Mouse (Mus musculus) lung, postnatal 14 days (tissue): Measurements from ENCODE around the gene Palm.

Experiments
- DNase-seq: peaks from one replicate; pipeline ENCODE4 v3.0.0; 2021

Gene Palm

GRCm38 (mm10) chr10:79832026-79832785 lies 38.8 kb downstream of the Palm start:
- DNase-seq: no peak

GRCm38 (mm10) chr10:79832786-79833181 lies 39.4 kb downstream of the Palm start:
- DNase-seq: no peak

GRCm38 (mm10) chr10:79834769-79835398 lies 41.5 kb downstream of the Palm start:
- peak; percentile 88 for DNase-seq

- DNase-seq: no peak
Measured at GRCm38 (mm10) chr10:79836918-79837317, 43.5 kb downstream of the Palm start.

- no peak for DNase-seq
Measured at GRCm38 (mm10) chr10:79838151-79838550, 44.8 kb downstream of the Palm start.

GRCm38 (mm10) chr10:79840091-79840490 lies 46.7 kb downstream of the Palm start:
- no peak for DNase-seq

- DNase-seq: peak; percentile 74
Measured at GRCm38 (mm10) chr10:79840644-79841551, 47.5 kb downstream of the Palm start.

- DNase-seq: no peak
Measured at GRCm38 (mm10) chr10:79842322-79842721, 49.0 kb downstream of the Palm start.

GRCm38 (mm10) chr10:79843476-79843875 lies 50.1 kb downstream of the Palm start:
- DNase-seq: no peak

GRCm38 (mm10) chr10:79846553-79846952 lies 53.2 kb downstream of the Palm start:
- no peak for DNase-seq

GRCm38 (mm10) chr10:79849941-79850628 lies 56.7 kb downstream of the Palm start:
- no peak for DNase-seq

- DNase-seq: no peak
Measured at GRCm38 (mm10) chr10:79851653-79852052, 58.3 kb downstream of the Palm start.

- peak; percentile 58 for DNase-seq
Measured at GRCm38 (mm10) chr10:79852107-79852789, 58.9 kb downstream of the Palm start.

GRCm38 (mm10) chr10:79852827-79853226 lies 59.5 kb downstream of the Palm start:
- DNase-seq: no peak

- DNase-seq: peak; percentile 98
Measured at GRCm38 (mm10) chr10:79853392-79853791, 60.0 kb downstream of the Palm start.

- peak; percentile 99 for DNase-seq
Measured at GRCm38 (mm10) chr10:79853860-79854795, 60.8 kb downstream of the Palm start, which contains the start of gene Ptbp1. TSS of gene Ptbp1 (plus strand) at chr10:79854427.

GRCm38 (mm10) chr10:79854801-79855541 lies 61.6 kb downstream of the Palm start:
- DNase-seq: peak; percentile 74

GRCm38 (mm10) chr10:79855558-79856184 lies 62.3 kb downstream of the Palm start:
- DNase-seq: no peak

- no peak for DNase-seq
Measured at GRCm38 (mm10) chr10:79856280-79856679, 62.9 kb downstream of the Palm start.
